Mouse (Mus musculus): ENCODE measurements at regions not wholly inside any gene's neighbourhood (a gene's known extent, or its start where the extent isn't known, plus 50 kb on each side); places are given as distances from the start of the nearest gene placed in this dataset.

DNA sequence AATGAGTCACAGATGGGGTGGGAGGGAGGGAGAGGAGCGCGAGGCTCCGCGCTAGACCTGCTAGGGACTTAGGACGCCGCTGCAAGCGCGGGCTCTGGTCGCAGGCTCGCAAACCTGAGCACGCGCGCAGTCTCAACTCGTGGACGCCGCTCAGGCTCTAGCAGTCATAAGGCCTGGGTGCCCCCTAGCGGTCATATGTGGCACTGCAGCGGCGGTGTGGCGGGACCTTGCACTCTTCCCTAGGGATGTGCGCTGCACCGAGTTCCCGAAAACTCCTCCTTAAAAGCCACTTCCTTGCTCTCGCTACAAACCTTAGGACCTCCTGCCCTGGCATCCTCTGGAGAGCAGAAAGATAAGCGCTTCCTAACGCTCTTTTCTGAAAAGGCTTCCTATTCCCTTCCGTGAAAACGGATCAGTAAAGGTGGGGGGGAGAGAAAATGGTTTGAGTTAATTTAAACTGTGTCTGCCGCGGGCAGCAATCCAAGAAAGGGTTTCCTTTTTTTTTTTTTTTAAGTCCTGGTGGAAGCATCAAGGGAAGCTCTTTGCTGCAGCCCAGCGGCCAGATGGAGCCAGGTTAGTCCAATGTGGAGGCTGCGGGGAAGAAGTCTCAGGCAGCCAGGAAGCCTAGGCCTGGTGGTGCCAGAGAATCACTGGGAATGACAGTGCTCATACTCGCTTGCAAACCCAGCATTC lies 50.7 kb upstream of the Kdm8 start:
- Histone ChIP-seq H3K9ac (replicated peaks) (peak overlapping the region; percentile 51), H3K27me3 (peaks cover 5% of the 10 kb centered on the region; the same call in 1 of the 2 replicates), H3K27ac (replicated peaks) (peak overlapping the region; percentile 71), H3K36me3 (no peaks in the 10 kb centered on the region), H3K9me3 (no peaks in the 10 kb centered on the region), H3K4me3 (peak overlapping the region; percentile 46), H3K4me1 (peaks cover 15% of the 10 kb centered on the region), H3K4me2 (replicated peaks) (peak overlapping the region; percentile 83)
- WGBS: under 1% methylated on average over 33 of the region's 33 CpGs
- ATAC-seq (replicated peaks): peak; percentile 95

Data from forebrain, embryonic 15.5 days (tissue).